Mouse (Mus musculus) CH12.LX (cell line): ENCODE data around the gene Fbxw11. TPM values are rescaled to one million over a fixed set of nuclear protein-coding genes. Genes with fewer than 3 reads are reported as not detected.

ENCODE experiments used
- DNase-seq: peaks from one replicate; pipeline ENCODE4 v3.0.0-alpha.2; 2013; ENCODE audit errors: extremely low read depth
- H3K27ac ChIP-seq: 2 replicates; pipeline ENCODE4 v1.5.1; 2012; ENCODE audit warnings: low read depth, mild to moderate bottlenecking, control low read depth, moderate library complexity; ENCODE audit not compliant: insufficient read depth
- H3K27me3 ChIP-seq: replicated peaks from 2 replicates; pipeline ENCODE3; 2012; ENCODE audit warnings: inconsistent platforms
- H3K36me3 ChIP-seq, 2 experiments: replicated peaks in 1 of 2; 2 replicates each; pipeline versions ENCODE3 to v1.6.1; 2012; ENCODE audit warnings: inconsistent platforms in 1 of 2, low read length in 1 of 2, mild to moderate bottlenecking in 1 of 2, mixed read lengths in 1 of 2, moderate library complexity in 1 of 2; ENCODE audit not compliant: control insufficient read depth in 1 of 2, insufficient read depth in 1 of 2
- H3K4me1 ChIP-seq, 2 experiments: 2 replicates each; pipeline ENCODE4 v1.6.1; 2012; ENCODE audit warnings: inconsistent platforms in 1 of 2, moderate library complexity in 1 of 2; ENCODE audit not compliant: insufficient read depth in 2 of 2, control insufficient read depth in 1 of 2
- H3K4me2 ChIP-seq: 2 replicates; pipeline ENCODE4 v1.6.1; 2012; ENCODE audit warnings: low read depth, mild to moderate bottlenecking, control low read depth; ENCODE audit not compliant: poor library complexity, insufficient read depth, severe bottlenecking
- H3K4me3 ChIP-seq, 3 experiments: fragments of 150-350 bp in 1 of 3; sonication (generic) in 1 of 3; replicated peaks in 1 of 3; 2 replicates each; pipeline versions ENCODE3 to v1.5.1; 2011 to 2012; ENCODE audit warnings: low read depth in 2 of 3, low read length in 2 of 3, mild to moderate bottlenecking in 2 of 3, moderate library complexity in 2 of 3, control low read depth in 1 of 3, improper control_type of control experiment in 1 of 3, inconsistent platforms in 1 of 3, mixed read lengths in 1 of 3; ENCODE audit not compliant: poor library complexity in 1 of 3
- H3K79me2 ChIP-seq: replicated peaks from 2 replicates; pipeline ENCODE4 v1.6.1; 2012; ENCODE audit warnings: mild to moderate bottlenecking, moderate library complexity; ENCODE audit not compliant: control insufficient read depth, poor library complexity, insufficient read depth, severe bottlenecking; ENCODE audit errors: extremely low read depth
- H3K9ac ChIP-seq: 2 replicates; pipeline ENCODE4 v1.6.1; 2012; ENCODE audit warnings: low read depth, mild to moderate bottlenecking, control low read depth, moderate library complexity; ENCODE audit not compliant: insufficient read depth
- H3K9me3 ChIP-seq: replicated peaks from 2 replicates; pipeline ENCODE3; 2012; ENCODE audit warnings: low read length, inconsistent platforms, mixed read lengths
- CHD2 ChIP-seq: IDR thresholded peaks from 2 replicates; pipeline ENCODE4 v1.6.1; 2011; ENCODE audit warnings: low read length, improper control_type of control experiment
- CTCF ChIP-seq, 2 experiments: IDR thresholded peaks in 1 of 2; conservative IDR thresholded peaks in 1 of 2; 2 replicates each; pipeline ENCODE4 v1.5.1; 2011 to 2012; ENCODE audit warnings: low read depth in 2 of 2, low read length in 2 of 2, improper control_type of control experiment in 1 of 2, inconsistent platforms in 1 of 2, mild to moderate bottlenecking in 1 of 2, moderate library complexity in 1 of 2
- ELF1 ChIP-seq: IDR thresholded peaks from 2 replicates; pipeline ENCODE4 v1.6.1; 2014; ENCODE audit warnings: low read depth, mild to moderate bottlenecking, inconsistent platforms, low read length, improper control_type of control experiment
- EP300 ChIP-seq: IDR thresholded peaks from 2 replicates; pipeline ENCODE4 v1.6.1; 2011; ENCODE audit warnings: low read length, improper control_type of control experiment
- ETS1 ChIP-seq: conservative IDR thresholded peaks from 2 replicates; pipeline ENCODE4 v1.6.1; 2012; ENCODE audit warnings: low read depth, mild to moderate bottlenecking, inconsistent platforms, low read length, improper control_type of control experiment, moderate library complexity
- GABPA ChIP-seq: IDR thresholded peaks from 2 replicates; pipeline ENCODE4 v1.6.1; 2012; ENCODE audit warnings: low read depth, low read length, improper control_type of control experiment, inconsistent platforms; ENCODE audit not compliant: insufficient replicate concordance
- IRF4 ChIP-seq: IDR thresholded peaks from 2 replicates; pipeline ENCODE4 v1.6.1; 2014; ENCODE audit warnings: low read depth, mild to moderate bottlenecking, inconsistent platforms, low read length, improper control_type of control experiment
- JUND ChIP-seq: conservative IDR thresholded peaks from 2 replicates; pipeline ENCODE4 v1.6.1; 2011; ENCODE audit warnings: low read depth, low read length, improper control_type of control experiment
- MAFK ChIP-seq: IDR thresholded peaks from 2 replicates; pipeline ENCODE4 v1.6.1; 2011; ENCODE audit warnings: low read length, improper control_type of control experiment; ENCODE audit not compliant: insufficient replicate concordance
- MAX ChIP-seq: IDR thresholded peaks from 2 replicates; pipeline ENCODE4 v1.6.1; 2011; ENCODE audit warnings: low read length, improper control_type of control experiment
- MAZ ChIP-seq: IDR thresholded peaks from 2 replicates; pipeline ENCODE4 v1.6.1; 2012; ENCODE audit warnings: low read depth, mild to moderate bottlenecking, inconsistent platforms, low read length, improper control_type of control experiment, moderate library complexity
- MEF2A ChIP-seq: IDR thresholded peaks from 2 replicates; pipeline ENCODE4 v1.6.1; 2014; ENCODE audit warnings: low read depth, mild to moderate bottlenecking, inconsistent platforms, low read length, improper control_type of control experiment, borderline replicate concordance
- MXI1 ChIP-seq: IDR thresholded peaks from 2 replicates; pipeline ENCODE4 v1.6.1; 2011; ENCODE audit warnings: mild to moderate bottlenecking, low read depth, low read length, improper control_type of control experiment
- MYC ChIP-seq: IDR thresholded peaks from 2 replicates; pipeline ENCODE4 v1.6.1; 2011; ENCODE audit warnings: low read depth, mild to moderate bottlenecking, improper control_type of control experiment, low read length
- NRF1 ChIP-seq: IDR thresholded peaks from 2 replicates; pipeline ENCODE4 v1.6.1; 2014; ENCODE audit warnings: low read depth, mild to moderate bottlenecking, inconsistent platforms, low read length, improper control_type of control experiment, moderate library complexity
- PAX5 ChIP-seq: IDR thresholded peaks from 2 replicates; pipeline ENCODE4 v1.6.1; 2012; ENCODE audit warnings: low read length, inconsistent platforms, mixed read lengths
- POLR2A ChIP-seq: IDR thresholded peaks from 2 replicates; pipeline ENCODE4 v1.6.1; 2011; ENCODE audit warnings: low read depth, mild to moderate bottlenecking, improper control_type of control experiment, low read length
- SMC3 ChIP-seq: IDR thresholded peaks from 2 replicates; pipeline ENCODE4 v1.6.1; 2011; ENCODE audit warnings: low read depth, low read length, improper control_type of control experiment
- TBP ChIP-seq: conservative IDR thresholded peaks from 2 replicates; pipeline ENCODE4 v1.6.1; 2011; ENCODE audit warnings: low read depth, low read length, improper control_type of control experiment
- TCF12 ChIP-seq: IDR thresholded peaks from 2 replicates; pipeline ENCODE4 v1.6.1; 2014; ENCODE audit warnings: low read depth, mild to moderate bottlenecking, inconsistent platforms, low read length, improper control_type of control experiment
- UBTF ChIP-seq: IDR thresholded peaks from 2 replicates; pipeline ENCODE4 v1.6.1; 2012; ENCODE audit warnings: low read depth, mild to moderate bottlenecking, inconsistent platforms, low read length, improper control_type of control experiment, moderate library complexity
- USF1 ChIP-seq: IDR thresholded peaks from 2 replicates; pipeline ENCODE4 v1.6.1; 2014; ENCODE audit warnings: low read depth, mild to moderate bottlenecking, inconsistent platforms, low read length, improper control_type of control experiment
- USF2 ChIP-seq: conservative IDR thresholded peaks from 2 replicates; pipeline ENCODE4 v1.6.1; 2011; ENCODE audit warnings: low read depth, low read length, improper control_type of control experiment
- ZC3H11A ChIP-seq: IDR thresholded peaks from 2 replicates; pipeline ENCODE4 v1.6.1; 2012; ENCODE audit warnings: low read depth, mild to moderate bottlenecking, inconsistent platforms, low read length, improper control_type of control experiment
- ZKSCAN1 ChIP-seq: IDR thresholded peaks from 2 replicates; pipeline ENCODE4 v1.6.1; 2012; ENCODE audit warnings: low read depth, inconsistent platforms, low read length, improper control_type of control experiment, borderline replicate concordance
- ZMIZ1 ChIP-seq: IDR thresholded peaks from 2 replicates; pipeline ENCODE4 v1.6.1; 2012; ENCODE audit warnings: low read depth, mild to moderate bottlenecking, inconsistent platforms, low read length, improper control_type of control experiment
- ZNF384 ChIP-seq: IDR thresholded peaks from 2 replicates; pipeline ENCODE4 v1.6.1; 2012; ENCODE audit warnings: low read depth, low read length, improper control_type of control experiment, inconsistent platforms
- dilution Hi-C: fragments of 300-500 bp; cut with MboI; formaldehyde crosslinking; loops from 2 replicates; pipeline ENCODE4 v1.14.3; 2020; ENCODE audit warnings: low sequenced_read_pairs; ENCODE audit not compliant: extremely low pct_unique_long_range_greater_than_20kb, extremely low pct_ligation_motif_present
- in situ Hi-C: fragments of 300-500 bp; cut with MboI; formaldehyde crosslinking; loops from 3 replicates; pipeline ENCODE4 v1.14.3; 2019; ENCODE audit warnings: low sequenced_read_pairs, low pct_ligation_motif_present, low pct_unique_long_range_greater_than_20kb, mixed read lengths
- polyA plus RNA-seq: library from polyadenylated mRNA; unstranded; fragments of >175 nt; gene quantifications from 2 replicates; pipeline ENCODE4 v1.2.1, GENCODE M21; 2012; ENCODE audit warnings: low read depth; ENCODE audit not compliant: insufficient read length
- total RNA-seq, 2 experiments: library from RNA; depleted of rRNA; stranded (reverse); fragments of 300-350 nt in 1 of 2; fragments of >200 nt in 1 of 2; gene quantifications; 2 replicates each; pipeline ENCODE4 v1.2.3; 2012 to 2014

Gene Fbxw11
- total and polyA plus RNA-seq, 3 experiments, result 54.5 to 85.0 (median 58.5) TPM

- Histone ChIP-seq H3K9me3 (no peaks in the 10 kb centered on the region), H3K9ac (no peak overlapping the region), H3K4me3 (no peak overlapping the region), H3K27me3 (no peaks in the 10 kb centered on the region), H3K36me3 (peaks cover 0 to 6% of the 10 kb centered on the region in 2 experiments), H3K79me2 (no peaks in the 10 kb centered on the region), H3K27ac (no peak overlapping the region), H3K4me1 (peaks cover 0 to 6% of the 10 kb centered on the region in 2 experiments; a peak in 2 of 4 replicates), H3K4me2 (no peak overlapping the region)
- TF ChIP-seq ZC3H11A (no peak), MAX (no peak), IRF4 (no peak), USF1 (no peak), EP300 (no peak), GABPA (no peak), USF2 (no peak), MAFK (no peak), CTCF (conservative IDR thresholded peaks at IDR 0.05 in 1 of 2, IDR thresholded peaks at IDR 0.05 in 1 of 2; ENCODE audit: low read depth in 2 of 2, low read length in 2 of 2) (no peak), MXI1 (no peak), ETS1 (no peak), CHD2 (no peak), PAX5 (no peak), SMC3 (no peak)
- no peak for DNase-seq
- in situ Hi-C loops, result no loop called here
- dilution Hi-C loops, result no loop called here
These were observed 110.0 kb downstream of the Fbxw11 start for GRCm38 (mm10) chr11:32752595-32752885.

- Histone ChIP-seq H3K36me3 (no peaks in the 10 kb centered on the region), H3K4me3 (no peak overlapping the region), H3K27ac (no peak overlapping the region), H3K27me3 (no peaks in the 10 kb centered on the region), H3K9ac (no peak overlapping the region), H3K4me2 (no peak overlapping the region), H3K9me3 (no peaks in the 10 kb centered on the region), H3K79me2 (no peaks in the 10 kb centered on the region), H3K4me1 (peaks cover 0 to 6% of the 10 kb centered on the region in 2 experiments; a peak in 2 of 4 replicates)
- peak; percentile 90 for TF ChIP-seq ZKSCAN1
- TF ChIP-seq NRF1, result no peak
- DNase-seq, result no peak
- dilution Hi-C loops, result no loop called here
- in situ Hi-C loops, result no loop called here
These were observed 110.8 kb downstream of the Fbxw11 start for GRCm38 (mm10) chr11:32753358-32753757.

- DNase-seq, result peak; percentile 34
- Histone ChIP-seq H3K36me3 (no peaks in the 10 kb centered on the region), H3K9ac (no peak overlapping the region), H3K9me3 (no peaks in the 10 kb centered on the region), H3K27me3 (no peaks in the 10 kb centered on the region), H3K27ac (no peak overlapping the region), H3K4me1 (peaks cover 7 to 24% of the 10 kb centered on the region in 2 experiments), H3K4me2 (no peak overlapping the region), H3K4me3 (no peak overlapping the region)
- dilution Hi-C loops, result no loop called here
- no peak for TF ChIP-seq USF1
- TF ChIP-seq ZNF384, result no peak
- no peak for TF ChIP-seq MAZ
- no peak for TF ChIP-seq MEF2A
- TF ChIP-seq POLR2A, result no peak
- TF ChIP-seq GABPA, result no peak
- TF ChIP-seq ZMIZ1, result no peak
- no peak for TF ChIP-seq MYC
- TF ChIP-seq UBTF, result no peak
- TF ChIP-seq MXI1, result no peak
- no peak for TF ChIP-seq ZKSCAN1
- TF ChIP-seq ELF1, result no peak
- no peak for TF ChIP-seq TBP
- TF ChIP-seq PAX5, result no peak
- no peak for TF ChIP-seq TCF12
- no peak for TF ChIP-seq JUND
- no peak for TF ChIP-seq EP300
- TF ChIP-seq, all 38 proteins: peak for 0
- in situ Hi-C loops, result no loop called here
- no peaks in the 10 kb centered on the region for H3K79me2 ChIP-seq
These were observed 120.2 kb downstream of the Fbxw11 start for GRCm38 (mm10) chr11:32762773-32763172.
